Mouse (Mus musculus) intestine, postnatal 0 days (tissue): Measurements from ENCODE around the gene Lcn2. TPM values are rescaled to one million over a fixed set of nuclear protein-coding genes. Genes with fewer than 3 reads are reported as not detected.

ENCODE experiments used
- ATAC-seq: fragments of 200-750 bp; cut with Nextera tagmentation; 2 replicates; pipeline ENCODE4 v1.8.0; 2017; ENCODE audit warnings: mild to moderate bottlenecking, moderate TSS enrichment, moderate library complexity
- H3K27ac ChIP-seq: fragments of 300-500 bp; sonication (generic); 2 replicates; pipeline ENCODE4 v1.5.1; 2014; ENCODE audit warnings: mild to moderate bottlenecking, low read depth, low read length, moderate library complexity
- H3K27me3 ChIP-seq: fragments of 300-500 bp; sonication (generic); replicated peaks from 2 replicates; pipeline ENCODE4 v1.6.1; 2014; ENCODE audit warnings: low read length, mixed read lengths; ENCODE audit not compliant: control insufficient read depth, insufficient read depth
- H3K36me3 ChIP-seq: fragments of 300-500 bp; sonication (generic); 2 replicates; pipeline ENCODE4 v1.6.1; 2014; ENCODE audit warnings: mild to moderate bottlenecking, moderate library complexity; ENCODE audit not compliant: control insufficient read depth, insufficient read depth
- H3K4me1 ChIP-seq: fragments of 300-500 bp; sonication (generic); replicated peaks from 2 replicates; pipeline ENCODE4 v1.6.1; 2014; ENCODE audit warnings: antibody characterized with exemption, low read length, mixed read lengths; ENCODE audit not compliant: control insufficient read depth, insufficient read depth
- H3K4me2 ChIP-seq: fragments of 300-500 bp; sonication (generic); replicated peaks from 2 replicates; pipeline ENCODE4 v1.6.1; 2014; ENCODE audit warnings: low read depth, mild to moderate bottlenecking, moderate library complexity
- H3K4me3 ChIP-seq: fragments of 300-500 bp; sonication (generic); 2 replicates; pipeline ENCODE4 v1.5.1; 2014; ENCODE audit warnings: low read depth, low read length
- H3K9ac ChIP-seq: fragments of 300-500 bp; sonication (generic); 2 replicates; pipeline ENCODE4 v1.6.1; 2014; ENCODE audit warnings: mild to moderate bottlenecking, low read depth, low read length
- H3K9me3 ChIP-seq: fragments of 300-500 bp; sonication (generic); 2 replicates; pipeline ENCODE4 v1.6.1; 2016; ENCODE audit warnings: mixed run types; ENCODE audit not compliant: control insufficient read depth
- CTCF ChIP-seq: sonication (generic); IDR thresholded peaks from 2 replicates; pipeline ENCODE4 v1.5.1; 2016; ENCODE audit warnings: low read depth, mild to moderate bottlenecking, control low read depth, antibody characterized with exemption, moderate library complexity
- WGBS: fragments of 180-500 bp; shearing (Covaris S2); extraction: QIAGEN DNeasy Blood & Tissue Kit; methylation state at CpG from one replicate; pipeline ENCODE4 v1.1.7; 2014; 5-methylcytosine and 5-hydroxymethylcytosine counted together
- polyA plus RNA-seq: library from polyadenylated mRNA; unstranded; fragments of >200 nt; fragmentation: Nextera tagmentation; extraction: Ambion mirVana; gene quantifications from 2 replicates; pipeline ENCODE4 v1.2.1, GENCODE M21; 2015

The Lcn2 gene
- polyA plus RNA-seq, 1 experiment from 2014 or later: 5.4 TPM

- peaks cover 76% of the 10 kb centered on the region for H3K36me3 ChIP-seq
- 78% methylated on average over 2 of the region's 2 CpGs for WGBS
- no peak for ATAC-seq
- no peaks in the 10 kb centered on the region for H3K9me3 ChIP-seq
- no peak overlapping the region for H3K4me3 ChIP-seq
- no peak for TF ChIP-seq CTCF
- H3K4me1 ChIP-seq: no peaks in the 10 kb centered on the region
- H3K27me3 ChIP-seq: no peaks in the 10 kb centered on the region
- no peak overlapping the region for H3K4me2 ChIP-seq
- no peak overlapping the region for H3K9ac ChIP-seq
- H3K27ac ChIP-seq: no peak overlapping the region
Observed at GRCm38 (mm10) chr2:32416556-32416955, 28.5 kb upstream of the Lcn2 start.

DNA sequence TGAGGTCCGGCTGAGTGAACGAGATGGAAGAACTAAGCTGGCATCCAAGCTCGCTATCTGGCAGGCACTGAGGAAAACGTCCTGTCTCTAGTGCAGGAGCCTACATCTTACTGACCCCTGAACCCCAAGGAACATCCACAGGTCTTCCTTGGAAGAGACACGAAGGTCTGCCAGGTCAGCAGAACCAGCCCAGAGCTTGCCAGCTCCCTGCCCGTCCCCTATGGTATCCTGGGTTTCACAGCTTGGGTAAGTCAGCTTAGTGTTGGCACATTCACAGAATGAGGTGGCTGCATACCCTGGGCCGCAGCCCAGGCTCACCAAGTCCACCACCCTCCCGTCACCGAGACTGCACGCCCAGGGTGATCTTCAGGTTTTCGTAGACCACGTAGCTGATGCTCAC is 27.7 kb upstream of the Lcn2 start:
- no peak for TF ChIP-seq CTCF
- Histone ChIP-seq H3K27me3 (no peaks in the 10 kb centered on the region), H3K27ac (no peak overlapping the region), H3K9me3 (no peaks in the 10 kb centered on the region), H3K9ac (no peak overlapping the region), H3K4me1 (no peaks in the 10 kb centered on the region), H3K36me3 (peaks cover 70% of the 10 kb centered on the region), H3K4me3 (no peak overlapping the region), H3K4me2 (no peak overlapping the region)
- no peak for ATAC-seq
- WGBS: 87% methylated on average over 12 of the region's 12 CpGs

DNA sequence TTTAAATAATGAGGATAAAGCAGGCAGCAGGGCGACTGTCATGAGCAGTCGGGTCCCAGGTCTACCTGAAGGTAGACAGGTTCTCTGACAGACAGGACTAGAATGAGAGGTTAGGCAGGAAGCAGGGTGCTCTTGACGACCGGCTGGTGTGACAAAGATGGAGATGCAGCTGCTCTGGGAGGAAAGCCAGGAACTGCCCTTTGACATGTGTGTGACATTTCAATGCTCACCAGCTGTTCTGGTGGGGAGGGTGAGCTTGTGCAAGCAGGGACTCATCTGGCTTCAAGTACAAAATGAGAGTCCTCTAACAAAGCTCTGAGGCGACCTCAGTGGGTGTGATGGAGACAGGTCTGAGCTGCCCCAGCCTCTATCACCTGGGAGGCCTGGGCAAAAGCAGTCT is 25.9 kb upstream of the Lcn2 start:
- Histone ChIP-seq H3K4me3 (no peak overlapping the region), H3K27me3 (no peaks in the 10 kb centered on the region), H3K9me3 (no peaks in the 10 kb centered on the region), H3K4me2 (no peak overlapping the region), H3K36me3 (peaks cover 52% of the 10 kb centered on the region), H3K27ac (no peak overlapping the region), H3K4me1 (no peaks in the 10 kb centered on the region), H3K9ac (no peak overlapping the region)
- WGBS: 55% methylated on average over 5 of the region's 5 CpGs
- no peak for TF ChIP-seq CTCF
- no peak for ATAC-seq

DNA sequence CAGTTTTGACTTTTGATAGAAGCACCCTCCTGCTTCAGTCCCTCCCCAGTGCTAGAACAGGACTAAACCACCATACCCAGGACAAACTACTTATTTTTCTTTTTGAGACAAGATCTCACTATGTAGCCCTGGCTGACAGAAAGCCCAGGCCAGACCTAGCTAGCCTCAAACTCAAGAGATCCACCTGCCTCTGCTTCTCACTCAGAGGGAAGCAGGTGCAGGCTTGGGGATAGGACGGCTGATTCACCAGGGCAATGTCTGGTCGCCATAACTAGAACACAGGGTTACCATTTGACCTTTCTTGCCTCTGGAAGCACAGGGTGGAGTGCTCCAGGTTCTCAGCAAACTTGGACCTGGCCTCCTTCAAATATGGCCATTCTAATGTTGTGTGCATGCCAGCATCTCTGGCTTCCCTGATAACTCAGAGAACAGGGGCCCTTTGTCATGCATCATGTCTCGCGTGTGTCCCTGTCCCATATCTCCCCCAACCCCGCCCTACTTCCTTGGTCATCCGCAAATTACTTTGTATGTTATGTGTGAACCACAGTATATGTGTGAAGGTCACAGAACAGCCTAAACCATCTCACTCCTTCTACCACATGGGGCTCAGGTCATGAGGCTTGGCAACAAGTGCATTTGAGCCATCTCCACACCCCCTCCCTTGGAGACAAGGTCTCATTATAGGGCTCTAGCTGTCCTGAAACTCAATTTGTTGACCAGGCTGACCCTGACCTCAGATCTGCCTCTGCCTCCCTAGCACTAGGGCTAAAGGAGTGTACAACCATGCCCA is 24.9 kb upstream of the Lcn2 start:
- 74% methylated on average over 6 of the region's 6 CpGs for WGBS
- H3K4me1 ChIP-seq: 0 out of 2 replicates have a peak, but pooled peaks cover 3% of the 10 kb centered on the region
- no peak overlapping the region for H3K27ac ChIP-seq
- no peak overlapping the region for H3K4me2 ChIP-seq
- H3K9me3 ChIP-seq: no peaks in the 10 kb centered on the region
- no peaks in the 10 kb centered on the region for H3K27me3 ChIP-seq
- TF ChIP-seq CTCF: no peak
- H3K4me3 ChIP-seq: no peak overlapping the region
- ATAC-seq: no peak
- H3K9ac ChIP-seq: peak overlapping the region; percentile 3; the same call in 1 of the 2 replicates
- peaks cover 42% of the 10 kb centered on the region for H3K36me3 ChIP-seq

- Histone ChIP-seq H3K4me3 (no peak overlapping the region), H3K9me3 (no peaks in the 10 kb centered on the region), H3K27me3 (no peaks in the 10 kb centered on the region), H3K4me2 (no peak overlapping the region), H3K36me3 (peaks cover 26% of the 10 kb centered on the region), H3K27ac (no peak overlapping the region), H3K4me1 (0 out of 2 replicates have a peak, but pooled peaks cover 3% of the 10 kb centered on the region), H3K9ac (no peak overlapping the region)
- WGBS: 86% methylated on average over 7 of the region's 7 CpGs
- no peak for ATAC-seq
- no peak for TF ChIP-seq CTCF
Observed at GRCm38 (mm10) chr2:32411407-32411806, 23.4 kb upstream of the Lcn2 start.

DNA sequence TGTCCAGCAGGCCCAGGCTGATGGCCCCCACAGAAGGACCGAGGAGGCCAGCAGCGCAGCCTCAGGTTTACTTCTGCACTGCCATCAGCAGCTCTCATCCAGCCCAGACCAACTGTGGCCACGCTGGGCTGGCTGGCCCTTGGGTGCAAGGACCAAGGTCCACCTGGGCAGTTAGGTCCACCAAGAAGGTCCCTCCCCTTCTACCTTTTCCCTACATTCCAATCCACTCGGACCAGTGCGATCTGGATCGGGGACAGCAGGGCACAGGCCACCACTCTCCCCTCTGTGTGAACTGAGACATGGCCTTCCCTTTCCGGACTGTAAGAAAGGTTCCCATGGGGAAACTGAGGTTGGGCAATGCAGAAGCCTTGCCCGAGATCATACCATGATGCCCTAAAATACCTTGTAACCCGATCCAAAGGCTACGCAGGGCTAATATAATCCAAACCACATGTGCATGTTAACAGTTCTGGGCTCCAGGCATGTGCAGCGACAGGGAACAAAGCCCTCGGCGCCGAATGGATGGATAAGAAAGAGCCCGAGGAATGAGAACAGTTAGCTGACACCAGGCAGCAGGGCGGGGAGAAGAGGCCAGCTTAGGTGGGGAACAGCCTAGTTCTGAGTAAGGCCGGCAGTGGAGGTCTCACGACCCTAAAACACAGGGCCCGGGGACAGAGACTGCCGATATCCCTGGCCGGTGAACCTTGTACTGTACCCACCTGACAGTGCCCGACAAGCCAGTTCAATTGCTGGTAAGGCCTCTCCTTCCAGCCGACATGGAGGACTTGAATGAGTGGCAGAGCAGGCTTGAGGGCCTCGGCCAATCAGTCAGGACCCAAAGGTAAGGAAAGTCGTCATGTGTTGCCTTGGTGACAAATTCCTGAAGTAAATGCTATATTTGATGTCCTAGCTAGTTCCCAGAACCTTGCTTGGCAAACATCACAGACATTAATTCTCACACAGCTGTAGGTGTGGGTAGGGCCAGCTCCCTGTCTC is 20.7 kb upstream of the Lcn2 start:
- H3K27me3 ChIP-seq: no peaks in the 10 kb centered on the region
- H3K9ac ChIP-seq: no peak overlapping the region
- 0 out of 2 replicates have a peak, but pooled peaks have one; percentile 3 for TF ChIP-seq CTCF
- WGBS: 54% methylated on average over 25 of the region's 25 CpGs
- H3K4me1 ChIP-seq: 0 out of 2 replicates have a peak, but pooled peaks cover 3% of the 10 kb centered on the region
- ATAC-seq: peak; percentile 69
- no peak overlapping the region for H3K4me3 ChIP-seq
- peak overlapping the region; percentile 80 for H3K27ac ChIP-seq
- H3K4me2 ChIP-seq: no peak overlapping the region
- H3K36me3 ChIP-seq: peaks cover under 1% of the 10 kb centered on the region; the same call in 1 of the 2 replicates
- H3K9me3 ChIP-seq: no peaks in the 10 kb centered on the region
